Mouse (Mus musculus) common myeloid progenitor, adult 5-6 weeks (primary cell): ENCODE measurements at regions not wholly inside any gene's neighbourhood (a gene's known extent, or its start where the extent isn't known, plus 50 kb on each side); places are given as distances from the start of the nearest gene placed in this dataset.

ENCODE experiments used
- ATAC-seq: replicated peaks from 2 replicates; pipeline ENCODE4 v1.8.0; 2016; ENCODE audit warnings: low read depth, mild to moderate bottlenecking, moderate TSS enrichment, inconsistent platforms; ENCODE audit not compliant: poor library complexity, severe bottlenecking

DNA sequence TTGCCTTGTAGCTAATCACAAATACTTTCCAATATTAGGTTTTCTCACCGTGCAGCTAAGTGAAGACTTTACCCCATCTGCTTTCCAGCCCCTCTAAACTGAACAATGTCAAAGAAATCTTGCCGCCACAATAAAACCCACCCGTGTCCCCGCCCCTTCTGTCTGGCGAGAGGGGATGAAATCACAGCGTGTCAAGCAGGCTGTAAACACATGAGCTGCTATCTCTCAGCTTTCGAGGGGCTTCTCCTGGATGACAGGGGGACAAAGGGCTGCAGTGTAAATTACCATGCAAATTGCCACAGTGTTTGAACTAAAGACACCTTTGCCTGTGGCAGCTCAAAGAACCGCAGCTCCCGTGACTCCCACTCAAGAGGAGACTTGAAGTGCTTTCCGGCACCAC, 134.3 kb downstream of the Slc4a3 start:
- ATAC-seq: no peak

DNA sequence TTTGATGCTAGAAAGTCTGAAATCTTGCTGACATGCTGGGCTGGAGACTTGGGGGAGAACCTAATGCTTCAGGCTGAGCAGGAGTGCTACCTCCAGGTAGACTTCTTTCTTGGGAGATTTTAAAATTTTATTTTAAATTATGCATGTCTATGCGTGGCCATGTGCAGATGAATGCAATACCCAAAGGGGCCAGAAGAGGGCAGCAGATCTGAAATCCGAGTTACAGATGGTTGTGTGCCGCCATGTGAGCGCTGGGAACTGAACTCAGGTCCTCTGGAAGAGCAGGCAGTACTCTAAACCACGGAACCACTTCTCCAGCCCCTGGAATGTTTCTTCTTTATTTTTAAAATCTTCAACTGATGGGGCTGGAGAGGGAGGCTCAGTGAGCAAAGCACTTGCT, 135.8 kb downstream of the Slc4a3 start:
- ATAC-seq: no peak

DNA sequence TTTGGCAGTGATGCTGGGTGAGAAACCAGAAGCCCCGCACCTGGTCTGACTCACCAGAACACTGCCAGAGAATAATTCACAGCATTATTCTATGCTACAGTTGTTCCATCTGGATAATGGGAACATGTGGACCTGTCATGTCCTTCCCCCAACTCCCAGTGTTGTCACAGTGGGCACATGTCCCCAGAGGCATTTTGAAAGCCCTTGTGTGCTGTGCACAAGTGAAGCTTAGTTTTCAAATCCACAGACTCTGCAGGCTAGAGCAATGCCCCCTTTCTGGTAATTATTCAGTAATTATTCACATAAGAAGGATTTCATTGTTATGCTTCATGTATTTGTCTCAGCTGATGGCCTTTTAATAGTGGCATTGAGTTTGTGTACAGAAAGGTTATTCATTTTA, 146.7 kb downstream of the Slc4a3 start:
- ATAC-seq: no peak

GRCm38 (mm10) chr1:75693231-75693914, 147.3 kb downstream of the Slc4a3 start:
- no peak for ATAC-seq

DNA sequence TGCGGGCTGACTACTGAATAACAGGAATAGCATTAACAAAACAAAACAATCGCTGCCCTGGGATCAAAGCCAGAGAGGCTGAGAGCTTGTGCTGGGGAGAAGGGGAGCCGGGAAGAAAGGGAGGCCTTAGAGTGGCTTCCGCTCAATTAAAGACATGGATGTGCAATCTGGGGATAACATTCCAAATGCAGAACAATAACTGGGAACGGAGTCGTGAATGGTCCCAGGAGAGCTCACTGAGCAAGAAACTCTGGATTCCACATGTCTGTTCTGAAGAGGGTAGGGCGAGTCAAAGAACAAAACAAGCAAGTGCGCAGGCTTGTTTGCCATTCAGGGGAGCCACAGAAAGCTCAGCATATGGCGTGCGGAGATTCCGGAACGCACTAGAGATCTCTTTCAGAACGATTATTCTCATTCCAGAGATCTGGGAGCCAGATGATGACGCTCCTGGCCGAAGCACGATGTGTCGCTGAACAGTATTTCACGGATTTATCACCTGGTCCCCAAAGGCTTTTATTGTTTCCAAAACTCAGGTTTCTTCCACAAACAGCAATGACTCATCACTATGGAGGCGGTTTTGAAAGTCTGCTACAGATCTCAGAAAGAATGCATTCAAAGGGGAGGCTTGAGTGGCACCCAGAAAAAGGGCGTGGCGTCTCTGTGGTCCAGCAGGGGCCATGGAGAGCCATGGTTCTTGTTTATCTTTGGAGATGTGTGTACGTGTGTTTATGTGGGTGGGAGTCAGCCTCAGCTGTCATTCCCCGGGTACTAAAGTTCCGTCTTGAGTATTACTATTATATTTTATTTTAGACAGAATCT, 159.0 kb downstream of the Slc4a3 start:
- ATAC-seq: no peak

- ATAC-seq: no peak
Observed at GRCm38 (mm10) chr1:75706126-75706525, 160.1 kb downstream of the Slc4a3 start.

DNA sequence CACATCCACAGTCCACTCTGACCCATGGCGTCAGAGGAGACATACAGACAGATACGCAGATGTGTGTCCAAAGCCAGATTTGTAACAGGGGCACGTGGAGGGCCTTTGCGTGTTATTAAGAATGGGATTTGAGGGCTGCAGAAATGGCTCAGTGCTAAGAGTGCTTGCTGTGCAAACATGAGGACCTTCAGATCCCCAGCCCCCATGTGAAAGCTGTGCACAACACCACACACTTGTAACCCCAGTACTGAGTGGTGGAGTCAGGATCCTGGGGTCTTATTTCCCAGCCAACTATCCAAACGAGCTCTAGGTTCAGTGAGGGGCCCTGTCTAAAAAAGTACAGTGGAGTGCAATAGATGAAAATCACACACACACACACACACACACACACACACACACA, 177.4 kb downstream of the Slc4a3 start:
- ATAC-seq: no peak

- ATAC-seq: no peak
Observed at GRCm38 (mm10) chr1:75725329-75725728, 179.3 kb downstream of the Slc4a3 start.

DNA sequence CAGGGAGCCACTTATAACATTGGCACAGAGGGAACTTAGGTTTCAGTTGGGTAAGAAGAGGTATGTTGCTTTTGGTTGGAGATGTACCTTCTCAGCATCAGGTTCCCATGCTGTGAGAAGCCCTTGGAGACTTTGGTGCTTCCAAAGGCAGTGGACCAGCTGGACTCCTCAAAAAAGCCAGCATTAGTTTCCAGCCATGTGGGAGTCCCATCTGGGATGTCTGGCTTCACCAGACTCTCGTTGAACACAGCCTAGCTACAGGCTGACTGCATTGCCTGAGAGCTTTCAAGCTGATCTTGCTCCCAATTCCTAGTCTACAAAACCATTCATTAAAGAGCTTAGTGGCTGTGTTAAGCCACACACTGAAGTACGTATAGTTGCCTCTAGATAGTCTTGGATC, 182.8 kb downstream of the Slc4a3 start:
- ATAC-seq: no peak

GRCm38 (mm10) chr1:75733791-75734190, 187.7 kb downstream of the Slc4a3 start:
- no peak for ATAC-seq

GRCm38 (mm10) chr1:75738651-75739050, 192.6 kb downstream of the Slc4a3 start:
- ATAC-seq: no peak

GRCm38 (mm10) chr1:75749665-75750221, 203.7 kb downstream of the Slc4a3 start:
- no peak for ATAC-seq

DNA sequence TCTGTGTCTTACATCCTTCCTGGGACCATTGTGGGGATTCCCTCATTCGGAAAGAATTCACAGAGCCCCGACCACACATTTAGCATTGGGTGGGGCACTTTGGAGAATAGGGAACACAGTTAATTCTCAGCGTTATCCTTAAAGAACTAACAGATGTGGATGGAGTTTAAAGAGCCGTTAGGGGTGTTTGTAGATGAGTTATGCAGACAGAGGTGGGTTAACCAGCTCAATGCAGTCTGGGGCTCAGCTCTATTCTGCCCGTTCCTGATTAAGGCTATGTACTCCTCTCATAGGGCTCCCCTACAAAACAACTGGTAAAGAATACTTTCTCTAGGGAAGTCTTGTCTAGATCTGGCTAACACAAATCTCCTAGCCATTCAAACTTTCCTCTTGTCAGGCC, 226.1 kb downstream of the Slc4a3 start:
- ATAC-seq: no peak

DNA sequence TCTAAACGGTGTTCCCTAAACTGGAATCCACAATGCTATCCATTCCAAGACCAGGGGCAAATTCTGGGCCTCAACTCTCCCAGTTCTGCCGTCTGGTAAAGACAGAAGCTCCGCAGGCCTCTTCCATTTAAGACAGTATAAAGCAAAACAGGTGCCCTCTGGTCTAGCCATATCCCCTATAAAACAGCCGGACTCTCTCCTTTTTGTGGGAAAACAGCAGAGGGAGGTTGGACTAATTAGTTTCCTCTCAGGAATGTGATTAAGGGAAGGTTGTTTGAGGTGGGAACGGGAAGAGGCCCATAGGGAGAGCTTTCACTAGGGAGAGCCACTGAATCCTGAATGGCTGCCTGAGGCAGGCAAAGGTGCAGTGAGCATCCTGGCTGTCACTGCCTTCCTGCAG, 226.9 kb downstream of the Slc4a3 start:
- ATAC-seq: no peak

DNA sequence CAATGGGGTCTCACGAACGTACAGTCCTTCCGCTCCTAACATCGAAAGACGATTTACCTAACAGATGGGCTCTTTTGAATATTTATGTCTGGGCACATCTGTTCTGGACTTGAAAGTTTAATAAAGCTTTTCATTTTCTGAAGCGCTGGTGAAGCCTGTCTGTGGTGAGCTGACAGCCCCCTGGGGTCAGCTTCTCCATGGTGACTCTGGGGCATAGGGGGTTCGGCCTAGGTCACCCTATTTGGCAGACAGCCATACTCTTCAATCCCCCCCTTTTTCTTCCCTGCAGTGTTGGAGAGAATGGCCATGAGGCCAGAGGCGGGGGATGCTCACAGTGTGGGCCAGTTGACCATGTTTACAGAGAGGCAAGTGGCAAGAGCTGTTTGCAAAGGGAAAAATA, 232.8 kb downstream of the Slc4a3 start:
- ATAC-seq: no peak

DNA sequence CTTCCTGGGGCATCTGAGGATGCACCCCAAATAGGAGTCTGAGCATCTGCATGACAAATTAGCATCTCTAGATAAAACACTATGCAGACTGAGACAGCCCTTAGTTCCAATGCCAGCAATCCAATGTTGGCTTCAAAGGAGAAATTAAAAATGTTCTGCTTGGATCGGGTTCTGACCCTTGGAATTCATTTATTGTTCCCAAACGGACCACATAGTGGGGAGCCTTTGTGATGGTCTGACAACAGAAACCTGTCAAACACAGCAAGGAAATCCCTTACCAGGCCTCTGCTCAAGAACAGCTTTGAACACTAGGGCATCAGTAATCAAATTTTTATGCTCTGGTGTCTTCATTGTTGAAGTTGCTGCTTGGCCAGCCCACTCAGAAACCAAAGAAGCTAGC, 237.1 kb downstream of the Slc4a3 start:
- no peak for ATAC-seq

DNA sequence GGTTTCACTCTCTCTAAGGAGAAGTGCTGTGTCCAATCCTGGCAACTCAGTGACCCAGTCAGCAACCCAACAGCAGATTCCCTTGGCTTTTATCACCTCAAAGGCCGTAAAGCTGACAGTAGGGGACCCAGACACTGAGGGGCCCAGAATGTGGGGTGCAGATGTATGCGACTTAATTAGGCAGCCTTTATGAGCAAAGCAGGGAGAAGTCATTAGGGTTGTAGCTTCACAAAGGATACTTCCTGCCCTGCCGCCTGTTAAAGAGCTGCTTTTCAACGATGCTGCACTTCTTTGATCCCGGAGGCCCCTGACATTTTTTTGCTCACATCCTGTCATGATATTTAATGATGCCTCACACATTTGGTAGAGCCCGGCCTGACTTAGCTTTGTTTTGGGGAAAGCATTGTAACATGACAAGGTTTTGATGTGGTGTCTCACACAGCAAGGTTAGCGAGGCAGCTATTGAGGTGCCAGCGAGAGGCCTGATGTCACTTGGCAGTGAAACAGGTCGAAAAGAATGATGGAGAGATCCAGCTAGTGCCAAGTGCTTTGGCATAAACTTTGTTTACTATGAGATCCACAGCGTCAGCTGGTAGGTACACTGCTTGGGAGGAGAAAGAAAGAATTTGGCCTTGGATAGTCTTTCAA, 240.2 kb downstream of the Slc4a3 start:
- no peak for ATAC-seq

DNA sequence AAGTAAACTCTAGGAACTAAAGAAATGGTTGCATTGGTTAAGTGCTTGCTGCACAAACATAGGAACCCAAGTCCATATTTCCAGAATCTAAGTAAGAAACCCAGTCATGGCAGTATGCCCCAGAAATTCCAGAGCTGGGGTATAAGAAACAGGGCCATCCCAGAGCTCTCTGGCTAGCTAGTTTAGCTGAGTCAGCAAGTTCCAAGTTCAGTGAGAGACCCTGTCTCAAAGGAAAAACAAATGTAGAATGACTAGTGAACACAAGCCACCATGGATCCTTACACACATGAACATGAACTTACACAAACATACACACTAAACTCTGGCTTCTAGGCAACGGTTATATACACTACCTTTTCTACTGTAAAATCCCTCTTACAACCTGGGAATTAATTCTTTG, 245.4 kb downstream of the Slc4a3 start:
- ATAC-seq: no peak

- no peak for ATAC-seq
Observed at GRCm38 (mm10) chr1:75797793-75798192, 251.7 kb downstream of the Slc4a3 start.

DNA sequence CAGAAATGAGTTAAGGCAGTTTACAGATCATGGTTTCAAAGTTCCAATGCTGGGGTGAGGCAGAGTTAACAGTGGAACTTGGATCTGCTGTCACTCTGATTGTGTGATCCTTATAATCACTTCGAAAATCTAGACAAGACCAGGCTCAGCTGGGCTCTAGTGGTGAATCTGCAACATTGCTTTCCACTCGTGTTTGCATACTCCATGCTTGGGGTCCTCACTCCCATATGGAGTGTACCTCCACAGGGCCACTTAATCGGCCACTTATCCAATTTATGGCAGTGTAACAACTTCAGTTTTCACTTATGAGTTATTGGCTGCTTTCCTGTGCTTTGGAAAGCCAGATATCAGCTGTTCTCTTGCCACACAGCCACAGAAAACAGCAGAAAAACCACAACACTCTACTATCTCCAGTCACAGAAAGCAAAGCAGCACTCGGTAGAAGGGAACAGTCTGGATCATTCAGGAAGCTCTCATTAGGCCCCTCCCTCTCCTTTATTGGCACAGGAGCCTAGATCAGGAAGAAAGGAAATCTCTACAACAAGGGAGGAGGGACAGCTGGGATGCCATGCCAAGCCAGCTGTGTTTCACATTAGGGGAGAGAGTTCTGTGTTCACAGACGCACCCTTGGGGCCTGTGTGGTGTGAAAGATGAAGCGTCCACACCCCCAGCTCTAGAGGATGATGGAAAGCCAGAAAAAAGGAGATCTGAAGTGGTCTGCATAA, 252.5 kb downstream of the Slc4a3 start:
- no peak for ATAC-seq
